In the genomic region with DNA sequence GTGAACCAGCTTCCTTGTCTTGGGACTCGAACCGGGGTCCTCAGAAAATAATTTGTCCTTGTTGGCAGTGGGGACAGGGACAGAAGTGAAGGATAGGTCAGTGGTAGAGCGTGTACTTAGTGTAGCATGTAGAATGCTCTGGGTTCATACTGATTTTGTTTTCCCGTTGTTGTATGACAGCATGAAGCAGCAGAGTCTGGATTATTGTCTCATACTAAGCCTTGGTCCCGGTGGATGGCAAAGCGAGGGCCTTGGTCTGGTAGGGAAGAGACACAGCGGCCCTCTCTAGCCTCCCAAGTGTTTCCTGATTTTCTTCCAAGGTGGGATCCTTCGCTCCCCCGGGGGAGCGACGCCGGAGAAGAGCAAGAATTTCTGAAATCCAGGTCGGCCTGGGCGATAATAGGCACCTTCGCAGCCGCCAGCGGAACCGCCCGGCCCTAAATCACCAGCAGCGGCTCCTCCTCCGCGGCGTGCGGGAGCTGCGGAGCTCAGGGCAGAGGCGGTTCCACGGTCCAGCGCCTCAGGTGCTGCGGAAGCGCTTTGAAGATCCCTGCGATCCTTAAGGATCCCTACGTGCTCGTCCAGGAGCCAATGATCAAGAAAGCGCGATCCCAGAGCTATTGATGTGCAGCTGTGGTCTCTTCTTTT, we compare ENCODE assay signal across 8 mouse cellular contexts. TPM values are rescaled to one million over a fixed set of nuclear protein-coding genes. Genes with fewer than 3 reads are reported as not detected.
A peak's percentile ranks its signal among the peaks of the same experiment; 100 is the strongest.
DNase-seq lines count a peak whose midpoint lies in the region; ATAC-seq and TF ChIP-seq lines count a peak whose summit lies in the region.

No protein-coding gene starts in this region.

- peak; percentile 36 for DNase-seq in cerebellum, adult 11 months
- DNase-seq in right cerebral cortex, postnatal 14 days, result peak; percentile 39
- DNase-seq in right cerebral cortex, postnatal 36 days (ENCODE audit: low spot score in 2 of 2), result no peak
- DNase-seq in left cerebral cortex, adult 9 months (ENCODE audit: low spot score in 2 of 2), result no peak
- DNase-seq in ovary, adult 18-20 months (ENCODE audit: low spot score), result no peak

- no peak for TF ChIP-seq POLR2A in olfactory bulb, adult 2 months (IDR thresholded peaks at IDR 0.05; ENCODE audit: insufficient read depth, low read depth, low read length)

- no peaks in the 10 kb centered on the region for H3K9me3 ChIP-seq in kidney, embryonic 16.5 days (ENCODE audit: low read length)

- no peak overlapping the region for H3K27ac ChIP-seq in kidney, embryonic 16.5 days (ENCODE audit: low read length)
- no peak overlapping the region for H3K27ac ChIP-seq in olfactory bulb, adult 2 months (ENCODE audit: insufficient read depth, low read depth, low read length)

- H3K4me3 ChIP-seq in kidney, embryonic 16.5 days (ENCODE audit: low read length), result peak overlapping the region; percentile 36
- H3K4me3 ChIP-seq in olfactory bulb, adult 2 months (ENCODE audit: insufficient read depth, low read depth, low read length), result peak overlapping the region; percentile 39

- H3K36me3 ChIP-seq in kidney, embryonic 16.5 days (ENCODE audit: insufficient read depth, low read length), result no peaks in the 10 kb centered on the region

- 7% methylated on average over 35 of the region's 35 CpGs for WGBS in kidney, embryonic 16.5 days
- 14% methylated on average over 35 of the region's 35 CpGs for WGBS in olfactory bulb, adult 2 months

- TF ChIP-seq CTCF in olfactory bulb, adult 2 months (IDR thresholded peaks at IDR 0.05; ENCODE audit: insufficient read depth, low read depth, low read length), result no peak

- H3K4me2 ChIP-seq in kidney, embryonic 16.5 days (replicated peaks; ENCODE audit: low read depth, low read length), result peak overlapping the region; percentile 57

- peak overlapping the region; percentile 53 for H3K9ac ChIP-seq in kidney, embryonic 16.5 days (replicated peaks; ENCODE audit: low read length)

- ATAC-seq in cerebellum, adult (ENCODE audit: insufficient number of reproducible peaks, low FRiP score, low TSS enrichment), result no peak
- ATAC-seq in kidney, embryonic 16.5 days (ENCODE audit: low FRiP score, low TSS enrichment), result no peak

- peaks cover 4% of the 10 kb centered on the region; the same call in 1 of the 2 replicates for H3K4me1 ChIP-seq in kidney, embryonic 16.5 days (ENCODE audit: insufficient read depth, low read length)
- H3K4me1 ChIP-seq in olfactory bulb, adult 2 months (ENCODE audit: control insufficient read depth, insufficient read depth, low read length), result peaks cover 8% of the 10 kb centered on the region

- H3K27me3 ChIP-seq in kidney, embryonic 16.5 days (ENCODE audit: insufficient read depth, low read length), result peaks cover 51% of the 10 kb centered on the region

RNA-seq across cellular contexts. Expression of gene Bhlha9, which starts 6.1 kb away (rescaled TPM):
- 0.17 and 0.24 TPM in 2 replicates for polyA plus RNA-seq in kidney, embryonic 16.5 days (2015; fragmentation: Nextera tagmentation; extraction: Ambion mirVana)
- not detected in 2 replicates for polyA plus RNA-seq in olfactory bulb, adult 2 months (2012; ENCODE audit: insufficient read depth, insufficient read length, low replicate concordance, missing spikeins)

RNA-seq across cellular contexts. Expression of gene Trarg1, which starts 13.5 kb away (rescaled TPM):
- 2.0 and 2.2 TPM in 2 replicates for polyA plus RNA-seq in kidney, embryonic 16.5 days (2015; fragmentation: Nextera tagmentation; extraction: Ambion mirVana)
- not detected in 2 replicates for polyA plus RNA-seq in olfactory bulb, adult 2 months (2012; ENCODE audit: insufficient read depth, insufficient read length, low replicate concordance, missing spikeins)

RNA-seq across cellular contexts. Expression of gene Abr, which starts 44.0 kb away (rescaled TPM):
- 40.4 and 41.0 TPM in 2 replicates for polyA plus RNA-seq in kidney, embryonic 16.5 days (2015; fragmentation: Nextera tagmentation; extraction: Ambion mirVana)
- polyA plus RNA-seq in olfactory bulb, adult 2 months (2012; ENCODE audit: insufficient read depth, insufficient read length, low replicate concordance, missing spikeins), result 133 and 244 TPM in 2 replicates

Comparison
In these comparisons a context has a peak if more than half of its experiments do, and no peak if none do; other contexts are left out.
1. DNase-seq: peak in cerebellum, adult 11 months (single experiment) and right cerebral cortex, postnatal 14 days (single experiment); none in right cerebral cortex, postnatal 36 days (0 of 2), left cerebral cortex, adult 9 months (0 of 2) and ovary, adult 18-20 months (single experiment).